Mouse (Mus musculus) gastrocnemius, postnatal 36 days (tissue): ENCODE measurements around the gene Acp7. TPM values are rescaled to one million over a fixed set of nuclear protein-coding genes. Genes with fewer than 3 reads are reported as not detected.
A peak's percentile ranks its signal among the peaks of the same experiment; 100 is the strongest.

Source experiments
- DNase-seq, 2 experiments: peaks; one replicate each; pipeline ENCODE4 v3.0.0; 2022
- intact Hi-C: fragments of 180-260 bp; cut with DNase I; formaldehyde crosslinking; loops from one replicate; pipeline ENCODE4 v1.15.1; 2025
- total RNA-seq, 2 experiments: library from RNA; stranded (reverse); gene quantifications; 2 replicates each; pipeline ENCODE4 v1.2.3; 2021

Acp7 gene
- total RNA-seq, 2 experiments from 2014 or later = not detected

- no peak for DNase-seq
- intact Hi-C loops = no loop called here
These were observed 52.5 kb downstream of the Acp7 start for GRCm38 (mm10) chr7:28578543-28579053.

DNA sequence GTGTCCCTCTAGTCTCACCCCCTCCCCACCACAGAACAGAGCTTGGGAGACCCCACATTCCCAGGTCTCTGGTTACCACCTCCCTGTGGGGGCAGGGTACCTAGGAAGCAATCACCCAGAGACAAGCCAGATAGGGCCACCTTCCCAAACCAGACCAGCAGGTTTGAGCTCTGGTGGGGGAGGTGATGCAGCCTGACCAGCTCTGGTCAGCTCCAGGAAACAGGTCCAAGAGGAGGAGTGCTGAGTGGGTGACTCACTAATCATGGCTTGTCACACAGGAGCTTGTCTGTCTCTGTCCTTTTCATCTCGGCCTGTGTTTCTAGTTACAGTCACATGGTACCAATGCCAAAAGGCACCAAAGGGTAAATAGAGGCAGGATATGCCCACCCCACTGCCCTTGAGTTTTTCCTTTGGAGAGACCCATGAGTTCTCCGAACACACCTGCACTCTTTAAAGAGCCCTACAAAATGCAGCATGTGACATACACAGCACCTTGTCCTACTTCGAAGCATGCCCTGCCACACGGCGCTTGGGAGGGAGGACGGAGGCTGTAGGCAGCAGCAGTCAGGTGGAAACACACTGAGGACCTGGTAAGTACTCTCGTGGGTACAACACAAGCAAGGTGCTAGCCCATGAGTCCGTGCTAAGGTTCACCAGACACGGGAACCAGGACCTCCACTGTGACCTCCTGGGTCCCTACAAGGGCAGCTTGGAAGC, 53.1 kb downstream of the Acp7 start:
- DNase-seq = no peak
- intact Hi-C loops = no loop called here

DNA sequence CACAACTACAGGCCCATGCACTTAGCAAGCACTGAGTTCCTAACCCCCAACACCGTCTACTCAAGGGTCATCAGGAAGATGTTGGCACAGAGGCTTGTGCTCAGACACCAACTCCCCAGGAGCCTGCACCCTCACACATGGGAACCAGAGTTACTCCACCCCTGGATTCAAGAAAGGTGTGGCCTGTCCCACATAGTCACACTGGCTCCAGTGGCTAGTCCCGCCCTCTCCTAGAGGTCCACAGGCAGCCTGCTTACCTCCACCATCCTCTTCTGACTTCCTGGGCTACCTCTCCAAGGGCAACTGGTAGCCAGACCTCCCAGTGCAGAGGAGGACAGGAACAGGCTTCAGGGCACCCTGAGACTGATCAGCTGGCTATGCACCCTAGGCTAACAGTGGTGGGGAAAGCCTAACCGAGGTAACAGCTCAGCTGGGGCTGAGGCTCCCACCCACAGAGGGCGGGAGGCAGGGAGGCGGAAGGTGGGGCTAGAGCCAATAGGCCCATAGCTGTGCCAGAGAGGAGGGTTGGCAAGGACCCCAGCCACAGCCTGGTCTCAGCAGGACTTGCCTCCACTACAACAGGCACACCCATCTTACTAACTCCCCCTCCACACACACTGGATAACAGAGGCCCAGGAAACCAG, 54.7 kb downstream of the Acp7 start:
- peak; percentile 70 to 71 for DNase-seq

DNA sequence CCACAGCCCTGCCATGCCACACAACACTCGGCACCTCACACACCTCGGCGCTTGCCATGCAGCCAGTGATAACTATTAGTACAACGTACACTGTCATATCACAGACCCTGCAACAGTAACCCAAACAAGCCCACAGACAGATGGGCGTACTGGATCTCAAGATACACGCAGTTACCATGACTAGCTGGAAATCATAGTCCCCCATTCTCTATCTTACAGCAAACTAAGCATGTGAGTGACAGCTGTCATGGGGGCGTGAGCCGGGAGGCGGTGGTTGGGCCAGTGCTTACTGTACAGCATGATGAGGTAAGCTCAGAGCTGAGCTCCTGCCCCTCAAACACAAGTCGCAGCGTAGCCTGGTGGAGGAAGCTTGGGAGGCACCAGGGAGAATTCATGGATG, 55.5 kb downstream of the Acp7 start:
- intact Hi-C loops = no loop called here
- no peak for DNase-seq

More for the DNA sequence above, 54.7 kb downstream of the Acp7 start:
- intact Hi-C loops = no loop called here

DNA sequence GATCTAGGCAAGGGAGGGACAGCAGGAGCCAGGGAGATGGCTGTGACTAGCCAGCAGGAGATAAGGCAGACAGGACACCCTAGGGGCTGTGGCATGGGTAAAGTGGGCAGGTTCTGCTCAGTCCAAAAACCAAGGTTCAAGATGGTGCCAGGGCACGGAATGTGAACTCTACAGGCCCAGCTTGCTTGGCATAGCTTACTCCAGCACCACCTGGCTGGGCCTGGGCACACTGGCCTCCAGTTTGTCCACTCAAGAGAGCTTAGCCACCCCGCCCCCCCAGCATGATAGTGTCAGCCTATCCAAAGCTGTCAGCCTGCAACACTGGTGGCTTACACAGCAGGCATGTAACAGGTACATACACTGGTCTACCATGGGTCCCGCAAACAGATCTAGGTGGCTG, 57.9 kb downstream of the Acp7 start:
- intact Hi-C loops = no loop called here
- DNase-seq = no peak

DNA sequence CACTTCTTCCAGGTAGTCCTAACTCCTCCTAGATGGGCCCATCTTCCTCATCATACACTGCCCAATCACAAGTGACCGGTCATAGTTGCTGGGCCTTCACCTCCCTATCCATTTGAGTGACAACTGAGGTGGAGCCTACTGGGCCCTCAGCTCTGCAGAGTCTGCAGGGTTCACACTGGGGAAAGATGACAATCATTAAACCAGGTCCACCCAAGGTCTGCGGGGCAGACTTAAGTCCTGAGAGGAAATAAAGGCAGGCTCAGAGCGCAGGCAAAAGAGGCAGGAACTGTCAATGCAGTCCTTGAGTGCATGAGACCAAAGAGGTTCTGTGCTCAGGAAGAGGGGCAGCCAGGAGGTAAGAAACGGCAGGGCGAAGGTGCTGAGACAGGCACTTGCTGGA, 58.4 kb downstream of the Acp7 start:
- intact Hi-C loops = no loop called here
- no peak for DNase-seq

- intact Hi-C loops = no loop called here
- DNase-seq = no peak
These were observed 60.0 kb downstream of the Acp7 start for GRCm38 (mm10) chr7:28570982-28571682.

- DNase-seq = peak; percentile 47 to 58
- intact Hi-C loops = no loop called here
These were observed 60.7 kb downstream of the Acp7 start for GRCm38 (mm10) chr7:28570291-28570981.

DNA sequence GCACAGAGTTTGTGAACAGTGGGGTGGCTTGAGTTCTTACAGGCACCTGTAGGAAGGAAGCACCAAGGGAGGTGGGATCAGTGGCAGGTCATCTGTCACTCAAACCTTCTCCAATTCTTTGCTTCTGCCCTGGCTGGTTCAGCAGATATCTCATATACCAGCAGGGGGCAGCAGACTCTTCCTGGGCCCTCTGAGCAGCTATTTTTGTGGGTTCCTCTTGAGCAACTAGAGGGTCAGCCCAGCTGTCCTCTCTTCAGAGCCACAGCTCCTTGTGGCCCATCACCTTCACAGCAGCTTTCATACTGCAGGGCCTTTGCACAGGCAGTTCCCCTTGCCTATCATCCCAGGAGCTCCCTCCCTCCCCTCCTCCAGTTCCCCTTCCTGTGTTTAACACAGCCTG, 62.9 kb downstream of the Acp7 start:
- DNase-seq = peak; percentile 46 to 58
- intact Hi-C loops = loop anchor here (5.0 kb wide), 1 partner anchor 159 kb away; no protein-coding TSS in a partner anchor

GRCm38 (mm10) chr7:28567539-28567938, 63.6 kb downstream of the Acp7 start:
- DNase-seq = no peak
- intact Hi-C loops = loop anchor here (1.0 to 5.0 kb wide), 2 partner anchors 34 to 160 kb away; no protein-coding TSS in a partner anchor

DNA sequence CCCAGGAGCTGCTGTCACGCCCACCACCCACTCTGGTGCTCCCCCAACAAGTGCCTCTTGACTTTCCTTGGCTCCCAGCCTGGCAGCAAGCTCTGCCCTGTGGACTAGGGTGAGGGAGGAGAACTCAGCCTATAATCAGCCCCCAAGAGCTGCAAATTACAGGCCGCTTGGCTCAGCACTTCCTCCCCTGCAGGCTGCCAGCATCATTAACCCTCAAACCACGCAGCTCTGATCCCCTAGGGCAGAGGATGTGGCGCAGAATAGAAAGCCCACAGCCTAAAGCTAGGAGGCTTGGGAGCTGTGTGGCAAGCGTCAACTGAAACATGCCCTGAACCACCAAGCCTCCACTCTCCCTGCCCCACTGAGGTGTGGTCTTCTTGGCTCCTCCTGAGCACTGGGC, 65.7 kb downstream of the Acp7 start:
- DNase-seq = no peak
- intact Hi-C loops = loop anchor here (5.0 kb wide), 1 partner anchor 162 kb away; no protein-coding TSS in a partner anchor

DNA sequence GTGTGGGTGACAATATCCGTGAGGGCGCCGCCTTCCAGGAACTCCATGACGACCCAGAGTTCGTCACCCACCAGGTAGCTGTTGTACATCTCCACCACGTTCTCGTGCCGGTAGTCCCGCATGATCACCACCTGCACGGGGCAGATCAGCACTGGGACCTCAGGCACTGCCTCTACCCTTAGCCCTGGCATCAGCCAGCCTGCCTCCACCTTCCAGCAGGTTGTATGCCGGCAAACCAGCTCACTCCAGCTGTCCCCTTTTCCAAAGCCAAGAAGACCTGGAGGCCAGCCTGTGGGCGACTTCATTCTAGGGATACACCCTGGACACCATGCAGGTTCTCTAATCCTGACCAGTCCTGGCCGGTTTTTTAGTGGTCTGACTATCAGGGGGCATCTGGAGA, 68.2 kb downstream of the Acp7 start:
- DNase-seq = no peak
- intact Hi-C loops = no loop called here

- intact Hi-C loops = no loop called here
- DNase-seq = no peak
These were observed 68.8 kb downstream of the Acp7 start for GRCm38 (mm10) chr7:28562371-28562770.

DNA sequence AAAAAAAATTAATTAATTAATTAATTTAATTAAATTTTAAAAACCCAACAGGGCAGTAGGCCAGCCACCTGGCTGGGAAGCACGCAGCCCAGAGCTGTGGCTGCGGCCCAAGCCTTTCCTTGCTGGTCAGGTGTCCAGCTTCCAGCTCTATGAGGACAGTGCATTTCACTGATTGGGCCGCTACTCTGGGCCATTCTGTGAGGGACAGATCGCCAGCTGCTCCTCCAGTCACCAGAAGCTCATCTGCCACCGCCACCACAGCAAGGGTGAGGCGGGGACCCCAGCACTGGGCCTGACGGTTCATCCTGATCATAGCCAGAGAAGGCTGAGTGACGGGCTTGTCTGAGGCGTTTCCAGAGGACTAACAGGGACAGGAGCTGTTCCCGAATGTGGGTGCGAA, 69.2 kb downstream of the Acp7 start:
- no peak for DNase-seq
- intact Hi-C loops = no loop called here

DNA sequence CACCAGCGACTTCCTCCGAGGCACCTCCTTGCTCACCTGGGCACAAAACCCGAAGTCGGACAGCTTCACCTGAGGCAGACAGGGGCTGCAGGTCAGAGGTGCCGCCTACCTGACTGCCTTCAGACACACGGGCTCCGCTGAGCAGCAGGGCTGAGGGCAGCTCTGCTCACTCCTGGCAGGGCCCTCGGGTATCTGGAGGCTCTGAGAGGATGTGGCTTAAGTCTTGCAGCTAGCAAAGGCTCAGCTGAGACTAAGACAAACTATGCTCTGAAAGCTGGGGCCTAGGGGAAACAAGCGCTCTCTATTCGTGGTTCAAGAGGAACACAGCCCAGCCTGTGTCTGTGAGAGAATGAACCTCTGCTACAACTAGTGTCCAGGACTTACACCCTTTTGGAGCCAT, 70.3 kb downstream of the Acp7 start:
- DNase-seq = no peak
- intact Hi-C loops = no loop called here

DNA sequence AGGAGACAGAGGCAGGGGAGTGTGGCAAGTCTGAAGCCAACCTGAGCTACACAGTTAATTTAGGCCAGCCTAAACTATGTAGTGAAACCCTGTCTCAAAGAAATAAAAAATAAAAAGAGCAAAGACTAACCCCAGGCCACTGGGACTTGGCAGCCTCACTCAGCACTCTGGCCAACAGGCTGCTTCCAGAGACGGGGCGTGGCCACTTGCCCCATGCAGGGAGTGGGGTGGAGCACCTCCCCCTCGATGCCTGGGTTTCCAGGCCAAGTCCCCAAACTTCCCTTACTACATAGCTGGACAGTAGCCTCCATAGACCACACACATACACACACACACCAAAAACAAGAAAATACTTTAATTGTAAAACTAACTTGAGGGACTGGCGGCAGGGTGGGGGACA, 72.6 kb downstream of the Acp7 start:
- intact Hi-C loops = no loop called here
- peak; percentile 55 to 66 for DNase-seq

GRCm38 (mm10) chr7:28557708-28558107, 73.4 kb downstream of the Acp7 start:
- no peak for DNase-seq
- intact Hi-C loops = no loop called here
